Mouse (Mus musculus) small intestine, adult 2 months (tissue): ENCODE data around the gene Ints12.

Experiments
- CTCF ChIP-seq: fragments of 200-500 bp; IDR thresholded peaks from 2 replicates; pipeline ENCODE4 v1.5.1; 2012; ENCODE audit warnings: low read depth, mild to moderate bottlenecking, control low read depth, inconsistent platforms, low read length, moderate library complexity, mixed read lengths; ENCODE audit not compliant: insufficient replicate concordance, insufficient read length; ENCODE audit errors: extremely low read depth
- POLR2A ChIP-seq: fragments of 200-500 bp; IDR thresholded peaks from 2 replicates; pipeline ENCODE4 v1.6.1; 2012; ENCODE audit warnings: low read depth, mild to moderate bottlenecking, control low read depth, inconsistent platforms, low read length, moderate library complexity

DNA sequence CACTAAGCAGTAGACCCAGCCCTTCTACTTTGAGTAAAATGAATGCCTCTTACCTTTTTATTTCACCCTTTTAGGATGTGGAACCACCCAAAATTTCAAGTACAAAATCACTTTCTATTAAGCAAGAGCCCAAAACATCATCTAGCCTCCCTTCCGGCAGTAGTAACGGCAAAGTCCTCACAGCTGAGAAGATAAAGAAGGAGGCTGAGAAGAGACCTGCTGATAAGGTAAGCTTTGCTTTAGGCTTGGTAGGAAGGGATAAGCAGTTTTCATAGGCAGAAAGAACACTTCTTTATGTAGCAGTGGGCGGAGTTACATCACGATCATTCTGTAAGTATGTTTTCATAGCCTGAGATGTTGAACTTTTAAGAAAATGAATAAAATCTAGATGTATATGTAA lies 6.7 kb downstream of the Ints12 start:
- TF ChIP-seq CTCF (no peak), POLR2A (no peak)
